Mouse (Mus musculus) frontal cortex, adult (tissue): ENCODE measurements at regions not wholly inside any gene's neighbourhood (a gene's known extent, or its start where the extent isn't known, plus 50 kb on each side); places are given as distances from the start of the nearest gene placed in this dataset.
A peak's percentile ranks its signal among the peaks of the same experiment; 100 is the strongest.

Experiments used
- ATAC-seq: cut with Nextera tagmentation; 2 replicates; pipeline ENCODE4 v1.9.2; 2017; ENCODE audit warnings: mild to moderate bottlenecking, moderate library complexity, mixed read lengths; ENCODE audit not compliant: low TSS enrichment

DNA sequence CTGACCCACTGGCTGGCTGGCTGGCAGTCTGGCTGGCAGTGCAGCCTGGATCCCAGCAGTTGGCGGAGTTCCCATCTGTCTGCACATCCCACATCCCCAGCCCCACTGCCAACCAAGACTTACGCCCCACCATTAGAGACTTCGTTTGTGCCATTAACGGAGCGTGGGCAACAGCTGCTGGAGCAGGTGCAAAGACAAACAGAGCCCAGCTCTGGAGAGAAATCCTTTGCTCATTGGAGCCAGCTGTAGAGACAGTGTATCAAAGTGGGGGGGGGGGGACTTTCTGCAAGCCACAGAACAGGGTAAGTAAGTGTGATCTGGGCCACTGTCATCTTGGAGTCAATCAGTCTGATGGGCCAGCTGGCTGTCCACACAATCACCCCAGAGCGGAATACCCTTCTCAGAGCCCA is 52.3 kb downstream of the Rplp1 start:
- no peak for ATAC-seq

GRCm38 (mm10) chr9:61860147-61860546 is 54.2 kb downstream of the Rplp1 start:
- no peak for ATAC-seq

GRCm38 (mm10) chr9:61859438-61859837 is 54.9 kb downstream of the Rplp1 start:
- ATAC-seq, result no peak

- no peak for ATAC-seq
These were observed 56.5 kb downstream of the Rplp1 start for GRCm38 (mm10) chr9:61857817-61858216.

GRCm38 (mm10) chr9:61856686-61857085 is 57.7 kb downstream of the Rplp1 start:
- no peak for ATAC-seq

DNA sequence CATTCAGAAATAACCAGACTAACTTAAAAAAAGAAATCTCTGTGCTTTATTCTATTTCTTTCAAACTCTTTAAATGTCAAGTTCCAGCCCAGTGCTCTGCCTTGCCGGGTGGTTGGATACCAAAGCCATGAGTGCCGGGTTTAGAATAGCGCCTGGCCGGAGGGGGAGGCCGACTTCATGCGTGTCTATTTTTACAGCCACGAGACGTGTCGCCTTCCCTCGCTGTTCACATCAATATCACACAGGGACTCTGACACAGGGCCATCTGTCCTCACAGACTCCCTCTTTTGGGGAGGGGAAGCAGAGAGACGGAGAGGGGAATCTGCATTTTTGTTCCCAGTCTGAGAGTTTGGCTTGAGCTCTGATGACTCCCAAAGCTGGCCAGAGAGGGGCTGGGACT is 58.7 kb downstream of the Rplp1 start:
- ATAC-seq, result no peak

GRCm38 (mm10) chr9:61853841-61854240 is 60.5 kb downstream of the Rplp1 start:
- no peak for ATAC-seq

GRCm38 (mm10) chr9:61851331-61851730 is 63.0 kb downstream of the Rplp1 start:
- ATAC-seq, result no peak

DNA sequence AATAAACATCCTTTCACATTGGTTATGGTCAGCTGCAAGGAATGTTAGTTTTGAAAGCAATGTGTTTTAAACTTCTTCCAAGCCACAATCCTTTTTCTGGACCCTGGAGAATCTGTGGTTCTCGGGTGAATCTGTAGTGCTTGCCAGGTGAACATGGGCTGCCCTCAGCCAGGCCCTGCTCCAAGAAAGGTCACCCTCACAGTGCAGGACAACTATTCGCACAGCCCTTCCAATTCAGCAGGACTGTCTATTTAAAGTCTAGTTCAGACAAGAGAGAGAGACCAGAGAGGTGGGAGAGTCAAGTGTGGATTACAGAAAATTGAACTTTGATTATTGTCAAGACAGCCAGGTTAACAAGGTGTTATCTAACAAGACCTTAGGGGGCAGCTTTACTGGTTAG is 65.9 kb downstream of the Rplp1 start:
- ATAC-seq, result no peak

DNA sequence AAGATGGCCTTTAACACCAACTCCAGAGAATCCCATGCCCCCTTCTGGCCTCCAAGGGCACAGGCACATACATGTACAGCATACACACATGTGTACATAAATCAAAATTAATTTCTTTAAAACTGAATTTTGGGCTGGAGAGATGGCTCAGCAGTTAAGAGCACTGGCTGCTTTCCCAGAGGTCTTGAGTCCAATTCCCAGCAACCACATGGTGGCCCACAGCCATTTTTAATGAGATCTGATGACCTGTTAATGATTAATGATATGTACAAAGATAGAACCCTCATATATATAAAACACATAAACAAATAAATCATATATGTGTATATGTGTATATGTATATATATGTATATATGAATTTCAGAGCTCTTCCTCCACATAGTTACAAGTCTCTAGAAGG is 66.8 kb downstream of the Rplp1 start:
- ATAC-seq, result no peak

DNA sequence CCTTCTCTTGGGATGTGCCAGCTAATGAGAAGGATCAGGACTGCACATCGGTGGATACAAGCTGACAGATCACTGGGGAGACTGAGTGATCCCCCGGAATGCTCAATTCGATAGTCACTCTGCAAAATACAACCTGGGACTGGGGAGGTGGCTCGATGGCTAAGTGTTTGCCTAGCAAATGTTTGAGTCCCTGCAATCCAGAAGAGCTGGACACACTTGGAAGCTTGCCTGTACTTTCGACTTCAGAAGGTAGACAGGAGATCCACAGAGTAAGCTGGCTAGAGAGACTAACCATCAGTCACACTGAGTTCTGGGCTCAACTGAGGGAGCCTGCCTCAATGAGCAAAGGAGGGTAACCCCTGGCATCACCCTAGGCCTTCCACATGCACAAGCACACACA is 69.7 kb downstream of the Rplp1 start:
- ATAC-seq, result no peak

DNA sequence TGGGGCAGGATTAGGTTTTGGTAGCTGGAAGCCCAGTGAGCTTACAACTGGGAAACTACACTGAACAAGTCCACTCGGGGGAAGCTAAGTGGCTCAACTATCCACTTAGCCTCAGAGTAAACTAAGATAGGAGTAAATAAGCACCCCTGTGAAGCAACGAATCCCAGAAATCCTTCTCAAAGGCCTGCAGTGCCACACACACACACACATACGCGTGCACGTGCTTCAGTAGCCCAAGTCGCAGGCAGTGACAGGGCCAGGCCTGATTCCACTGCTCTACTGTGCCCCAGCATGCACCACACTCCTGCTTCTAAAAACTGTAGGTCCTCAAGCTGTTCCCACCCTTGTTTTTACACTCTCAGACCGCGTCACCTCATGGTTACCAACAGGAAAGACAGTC is 70.2 kb downstream of the Rplp1 start:
- no peak for ATAC-seq

- ATAC-seq, result no peak
These were observed 70.8 kb downstream of the Rplp1 start for GRCm38 (mm10) chr9:61843513-61843912.

GRCm38 (mm10) chr9:61842384-61842783 is 72.0 kb downstream of the Rplp1 start:
- ATAC-seq, result no peak

- ATAC-seq, result no peak
These were observed 73.1 kb downstream of the Rplp1 start for GRCm38 (mm10) chr9:61841222-61841621.

- ATAC-seq, result no peak
These were observed 74.0 kb downstream of the Rplp1 start for GRCm38 (mm10) chr9:61840353-61840752.

- ATAC-seq, result no peak
These were observed 81.1 kb downstream of the Rplp1 start for GRCm38 (mm10) chr9:61833226-61833625.

DNA sequence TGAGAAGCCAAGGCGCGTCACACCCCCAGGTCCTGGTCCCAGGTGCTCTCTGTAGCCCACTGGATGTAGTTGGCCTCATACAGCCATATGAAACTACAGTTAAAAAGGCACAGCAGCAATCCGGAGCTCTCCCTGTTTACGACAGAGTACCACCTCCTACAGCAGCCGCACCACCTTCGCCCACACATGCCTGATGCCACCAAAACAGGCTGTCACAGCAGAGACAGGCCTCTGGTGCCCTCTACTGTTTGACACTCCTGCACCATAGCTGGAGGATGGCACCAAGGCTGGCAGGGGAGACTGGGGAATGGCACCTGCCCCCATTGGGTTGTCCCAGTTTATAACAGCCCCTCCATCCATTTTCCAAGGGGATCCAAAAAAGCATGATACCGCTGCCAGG is 84.1 kb downstream of the Rplp1 start:
- peak; percentile 90 for ATAC-seq

DNA sequence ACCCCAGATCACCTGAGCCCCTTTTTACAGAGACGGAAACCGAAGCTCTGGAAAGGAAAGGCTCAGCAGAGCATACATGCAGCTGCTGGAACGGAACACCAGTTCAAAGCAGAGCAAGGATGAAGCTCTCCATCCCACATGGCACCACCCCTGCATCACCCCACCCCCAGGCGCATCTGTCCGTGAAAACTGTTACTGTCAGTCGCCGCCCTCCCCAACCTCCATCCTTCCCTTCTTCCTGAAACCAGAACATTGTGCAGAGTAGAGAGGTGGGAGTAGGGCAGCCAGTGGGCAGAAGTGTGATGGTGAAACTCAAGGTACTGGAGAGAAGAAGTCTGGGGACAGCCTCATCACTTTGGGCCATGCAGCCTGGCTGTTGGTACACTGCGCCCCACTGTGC is 84.6 kb downstream of the Rplp1 start:
- peak; percentile 66; the same call in 1 of the 2 replicates for ATAC-seq

- ATAC-seq, result no peak
These were observed 85.0 kb downstream of the Rplp1 start for GRCm38 (mm10) chr9:61829301-61829700.

DNA sequence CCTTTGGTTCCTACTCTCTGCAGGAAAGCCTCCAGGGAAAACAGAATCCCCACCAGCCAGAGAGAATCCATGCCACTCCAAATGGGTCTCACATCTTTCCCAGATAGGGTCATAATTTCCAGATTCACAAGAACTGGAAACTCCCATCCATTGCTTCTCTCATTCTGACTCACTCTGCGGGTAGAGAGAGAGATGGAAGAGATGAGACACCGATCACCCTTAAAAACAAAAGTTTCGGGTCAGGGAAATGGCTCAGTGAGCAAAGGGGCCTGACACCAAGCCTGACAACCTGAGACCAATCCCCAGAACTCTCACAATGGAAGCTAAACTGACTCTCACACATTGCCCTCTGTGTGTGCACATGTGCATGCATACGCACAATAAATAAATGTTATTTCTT is 86.6 kb downstream of the Rplp1 start:
- ATAC-seq, result no peak

DNA sequence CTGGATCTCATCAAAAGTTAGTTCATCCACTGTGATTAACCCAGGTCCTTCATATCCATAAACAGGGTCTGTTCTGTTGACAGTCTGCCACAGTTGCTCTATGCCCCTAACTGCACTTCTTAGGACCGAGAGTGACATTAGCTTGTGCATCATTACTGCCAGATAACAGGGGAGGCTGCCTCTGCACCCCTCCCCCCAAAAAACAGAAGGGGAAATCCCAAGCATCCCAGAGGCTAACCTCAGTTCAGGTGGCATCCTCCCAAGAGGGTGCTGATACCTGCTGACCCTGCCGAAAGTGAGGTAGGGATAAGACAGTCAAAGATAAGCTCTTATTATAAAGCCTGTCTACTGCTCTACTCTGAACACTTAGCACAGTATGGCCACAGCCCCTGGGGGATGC is 87.3 kb downstream of the Rplp1 start:
- no peak for ATAC-seq

- no peak for ATAC-seq
These were observed 87.9 kb downstream of the Rplp1 start for GRCm38 (mm10) chr9:61826415-61826814.

GRCm38 (mm10) chr9:61825804-61826203 is 88.5 kb downstream of the Rplp1 start:
- ATAC-seq, result no peak

- no peak for ATAC-seq
These were observed 94.5 kb downstream of the Rplp1 start for GRCm38 (mm10) chr9:61819836-61820235.
